Mouse (Mus musculus) cerebellum, postnatal 10 days (tissue): ENCODE results near the gene Hlcs.

Experiments used
- DNase-seq, 2 experiments: peaks; one replicate each; pipeline ENCODE4 v3.0.0; 2021; ENCODE audit warnings: mixed read lengths in 2 of 2

The Hlcs gene

GRCm38 (mm10) chr16:94327781-94328711 lies 14.7 kb upstream of the Hlcs start, which contains the start of gene Ripply3:
Gene Ripply3, plus strand, starts transcription at chr16:94328420.
- peak; percentile 45 to 49 for DNase-seq

DNA sequence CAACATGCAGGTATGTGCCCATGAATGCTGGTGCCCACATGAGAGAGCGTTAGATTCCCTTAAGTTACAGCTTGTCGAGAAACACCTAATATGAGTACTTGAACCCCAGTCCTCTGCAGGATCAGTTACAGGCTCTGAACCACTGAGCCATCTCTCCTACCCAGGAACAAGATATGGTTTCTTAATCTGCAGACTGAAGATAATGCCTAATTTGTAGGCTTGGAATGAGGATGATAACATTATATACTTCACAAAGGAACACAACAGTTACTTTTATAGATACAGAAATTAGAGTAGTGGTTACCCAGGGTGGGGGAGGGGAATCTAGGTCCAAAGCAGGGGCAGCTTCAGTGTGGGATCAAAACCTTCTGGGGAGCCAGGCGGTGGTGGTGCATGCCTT lies 12.6 kb upstream of the Hlcs start:
- DNase-seq = no peak

- no peak for DNase-seq
Observed at GRCm38 (mm10) chr16:94323681-94324080, 10.3 kb upstream of the Hlcs start.

DNA sequence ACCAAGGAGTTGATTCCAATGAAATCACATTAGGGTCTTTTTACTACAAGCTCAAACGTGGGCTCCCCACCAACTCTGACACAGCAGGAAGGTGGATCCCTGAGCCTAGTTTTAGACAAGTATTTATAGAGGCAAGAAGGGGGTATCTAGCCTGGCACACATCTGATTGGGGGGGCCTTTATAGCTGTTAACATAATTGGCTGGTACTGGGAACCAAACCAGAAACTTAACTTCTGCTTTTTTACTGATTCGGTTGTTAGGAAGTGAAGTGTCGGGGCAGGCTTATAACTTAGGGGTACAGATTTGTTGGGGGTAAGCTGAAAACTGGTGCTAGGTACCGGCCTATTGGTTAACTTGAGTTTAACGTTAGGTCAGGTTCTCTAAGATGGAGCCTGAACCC lies 6.9 kb upstream of the Hlcs start:
- no peak for DNase-seq

DNA sequence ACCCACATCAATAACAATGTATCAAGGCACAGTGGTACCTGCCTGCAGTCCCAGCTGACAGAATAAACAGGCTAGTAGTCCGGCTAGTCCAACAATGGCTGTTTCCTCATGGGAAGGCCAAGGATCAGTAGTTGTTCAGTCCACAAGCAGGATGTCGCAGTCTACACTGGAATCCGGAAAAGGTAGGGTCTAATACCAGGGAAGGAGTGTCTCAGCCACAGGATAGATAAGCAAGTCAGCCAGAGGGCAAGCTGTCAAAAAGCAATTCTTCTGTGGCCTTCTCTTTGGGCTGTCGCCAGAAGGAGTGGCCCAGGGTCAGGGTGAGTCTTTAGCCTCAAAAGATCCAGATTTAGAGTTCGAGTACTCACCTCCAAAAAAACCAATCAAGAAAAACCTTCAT lies 4.4 kb upstream of the Hlcs start:
- DNase-seq = no peak

- no peak for DNase-seq
Observed at GRCm38 (mm10) chr16:94315215-94315614, 1.8 kb upstream of the Hlcs start.

DNA sequence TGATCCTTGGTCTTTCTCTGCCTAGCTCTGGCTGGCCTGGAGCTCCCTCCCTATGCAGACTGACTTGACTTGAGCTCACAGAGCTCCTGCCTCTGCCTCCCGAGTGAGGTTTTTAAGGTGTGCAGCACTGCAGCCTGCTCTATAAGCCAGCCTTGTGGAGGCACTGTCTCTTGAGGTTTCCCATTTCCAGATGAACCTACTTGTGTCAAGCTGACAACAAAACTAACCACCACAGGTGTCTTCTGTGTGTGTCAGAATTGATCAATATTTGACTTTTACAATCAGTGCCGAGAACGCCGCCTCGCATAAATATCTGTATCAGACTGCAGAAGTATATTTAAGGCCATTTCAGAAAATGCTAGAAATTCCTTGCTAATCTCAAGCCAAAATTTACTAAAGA lies 1.3 kb upstream of the Hlcs start:
- DNase-seq = no peak

DNA sequence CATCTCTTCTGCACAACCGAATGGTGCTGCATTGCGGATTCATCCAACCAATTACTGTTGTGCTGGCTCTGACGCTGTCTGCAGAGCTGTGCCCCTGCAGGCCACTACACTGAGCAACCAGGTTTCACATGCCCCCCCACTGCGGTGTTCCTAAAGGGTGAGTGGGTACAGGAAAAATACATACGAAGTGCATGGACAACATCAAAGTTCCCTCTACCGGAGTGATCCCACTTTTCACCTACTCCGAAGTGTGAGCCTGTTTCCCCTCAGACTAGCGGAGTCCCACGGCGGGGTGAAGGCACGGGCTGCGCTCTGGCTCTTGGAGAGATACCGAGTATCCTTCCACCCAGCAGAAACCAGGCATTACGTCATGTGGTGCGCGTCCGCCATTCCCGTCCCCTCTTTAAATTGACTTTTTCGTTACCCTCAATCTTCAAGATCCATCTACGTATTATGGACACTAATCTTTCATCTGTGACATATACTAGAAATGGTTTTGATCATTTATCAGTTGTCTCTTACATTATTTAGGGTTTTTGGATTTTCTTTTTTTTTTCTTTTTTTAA lies 625 bp downstream of the Hlcs start:
- peak; percentile 92 to 93 for DNase-seq

DNA sequence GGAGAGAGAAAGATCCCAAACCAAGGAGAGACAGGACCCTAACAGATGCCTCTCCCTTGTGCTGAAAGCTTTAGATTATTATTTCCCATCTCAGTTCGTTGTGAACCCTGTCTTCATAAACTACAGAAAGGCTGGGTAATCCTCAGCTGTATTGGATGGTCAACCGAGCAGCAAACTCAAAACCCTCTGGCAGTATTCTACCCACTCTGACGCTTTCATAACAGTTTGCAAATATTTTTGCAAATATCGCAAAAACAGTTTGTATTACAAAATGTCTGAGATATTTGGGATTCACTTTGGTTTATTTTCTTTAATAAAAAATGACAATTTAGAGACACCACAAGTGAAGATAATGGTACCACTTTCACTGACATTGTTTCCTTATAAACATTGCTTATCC lies 1.4 kb downstream of the Hlcs start:
- DNase-seq = no peak

GRCm38 (mm10) chr16:94311416-94311815 lies 2.0 kb downstream of the Hlcs start:
- no peak for DNase-seq

DNA sequence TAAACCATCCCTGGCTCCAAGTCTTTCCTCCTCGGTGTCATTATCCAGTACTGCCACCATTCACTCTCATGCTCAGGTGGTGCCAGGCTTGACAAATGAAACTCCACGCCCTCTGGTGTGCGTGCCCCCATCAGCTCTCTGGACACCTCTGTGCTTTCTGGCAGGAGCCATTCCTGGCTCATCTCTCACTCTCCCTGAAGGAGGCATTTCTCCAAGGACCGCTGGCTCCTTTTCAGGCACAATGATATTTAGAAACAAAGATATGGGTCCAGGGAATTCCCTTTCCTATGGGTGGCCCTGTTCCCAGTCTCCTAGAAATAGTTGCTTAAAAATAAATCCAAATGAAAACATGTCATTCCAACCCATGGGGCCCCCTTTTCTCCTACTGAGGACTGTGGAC lies 4.3 kb downstream of the Hlcs start:
- DNase-seq = no peak

DNA sequence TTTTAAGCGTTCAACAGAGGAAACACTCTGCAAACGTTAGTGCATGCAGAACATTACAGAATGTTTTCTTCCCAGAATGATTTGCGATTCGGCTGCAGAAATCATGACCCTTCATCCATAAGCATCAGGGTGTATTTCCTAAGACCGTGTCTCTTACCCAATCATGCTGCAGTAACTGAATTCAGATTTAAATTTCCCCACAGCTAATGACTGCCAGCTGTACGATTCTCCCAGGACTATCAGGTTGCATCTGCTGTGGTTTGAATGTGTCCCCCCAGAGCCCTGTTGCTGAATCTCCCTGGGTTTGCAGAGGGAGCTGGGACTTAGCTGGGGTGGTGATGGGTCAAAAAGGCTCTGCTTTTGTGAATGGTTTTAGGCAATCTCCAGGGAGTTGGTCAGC lies 5.4 kb downstream of the Hlcs start:
- DNase-seq = no peak

GRCm38 (mm10) chr16:94307526-94307925 lies 5.8 kb downstream of the Hlcs start:
- peak; percentile 50 to 51 for DNase-seq

DNA sequence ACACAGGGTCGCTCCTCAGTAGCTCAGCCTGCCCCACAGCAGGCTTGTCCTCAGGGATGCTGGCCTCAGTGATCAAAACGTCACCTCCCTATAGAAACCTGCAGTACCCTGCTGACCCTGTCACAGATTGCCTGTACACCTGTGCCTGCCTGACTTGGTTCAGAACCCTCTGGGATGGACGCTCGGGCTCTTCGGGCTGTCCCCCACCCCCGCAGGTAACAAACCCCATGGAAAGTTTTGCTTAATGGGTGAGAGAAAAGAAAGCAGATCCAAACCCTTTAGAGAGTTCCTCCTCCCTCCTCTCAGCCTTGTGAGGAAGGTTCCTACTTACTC lies 10.2 kb downstream of the Hlcs start:
- no peak for DNase-seq

- peak; percentile 78 to 79 for DNase-seq
Observed at GRCm38 (mm10) chr16:94302274-94303202, 10.8 kb downstream of the Hlcs start.

DNA sequence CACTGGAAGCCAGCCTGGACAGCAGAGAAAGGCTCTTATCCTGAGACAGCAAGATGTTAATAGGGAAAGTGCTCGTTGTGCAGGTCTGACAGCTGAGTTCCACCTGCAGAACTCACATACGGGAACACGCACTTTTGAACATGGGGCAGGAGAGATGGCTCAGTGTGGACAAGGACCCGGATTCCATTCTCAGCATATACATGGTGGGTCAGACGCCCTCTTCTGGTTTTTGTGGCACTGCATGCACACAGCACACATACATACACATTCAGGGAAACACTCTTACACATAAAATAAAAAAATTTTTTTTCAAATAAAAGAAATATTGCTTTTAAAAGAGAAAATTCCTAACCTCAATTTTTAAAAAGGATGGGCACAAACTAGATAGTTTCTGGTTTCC lies 11.7 kb downstream of the Hlcs start:
- DNase-seq = peak in 1 of 2 experiments; percentile 41

DNA sequence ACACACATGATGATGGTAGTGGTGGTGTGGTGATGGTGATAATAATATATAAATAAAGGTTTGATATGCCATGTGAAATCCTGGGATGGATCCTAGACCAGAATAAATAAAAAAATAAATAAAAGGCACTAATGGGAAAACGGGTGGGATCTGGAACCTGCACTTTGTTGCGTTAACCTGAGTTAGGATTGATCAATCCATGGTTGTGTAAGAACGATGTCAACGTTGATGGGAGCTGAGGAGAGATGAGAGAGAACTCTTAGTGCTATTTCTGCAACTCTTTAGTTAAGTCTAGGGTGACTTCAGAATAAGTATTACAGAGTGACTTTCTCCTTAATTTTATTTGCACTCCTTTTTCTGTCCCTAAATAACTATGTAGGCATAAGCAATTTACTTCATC lies 12.2 kb downstream of the Hlcs start:
- DNase-seq = no peak

- no peak for DNase-seq
Observed at GRCm38 (mm10) chr16:94299210-94299609, 14.2 kb downstream of the Hlcs start.

DNA sequence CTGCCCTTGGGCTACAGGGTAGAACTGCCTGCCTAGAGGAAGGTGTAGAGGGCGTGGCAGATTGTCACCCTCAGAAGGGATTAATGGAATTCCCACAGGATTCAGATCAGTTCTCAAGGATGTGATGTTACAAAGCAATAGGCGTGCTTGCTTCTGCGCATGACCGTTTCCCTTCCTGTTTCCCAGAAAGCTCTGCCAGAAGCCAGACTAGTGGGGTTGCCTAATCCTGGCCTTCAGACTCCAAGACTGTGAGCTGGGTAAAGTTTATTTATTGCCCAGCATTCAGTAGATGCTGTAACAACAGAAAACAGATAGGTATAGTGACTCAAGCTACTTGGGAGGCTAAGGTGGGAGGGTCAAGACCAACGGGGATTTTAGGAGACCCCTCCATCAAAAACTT lies 15.3 kb downstream of the Hlcs start:
- DNase-seq = no peak

GRCm38 (mm10) chr16:94291141-94291540 lies 22.2 kb downstream of the Hlcs start:
- no peak for DNase-seq

- peak; percentile 92 to 94 for DNase-seq
Observed at GRCm38 (mm10) chr16:94290073-94290999, 23.0 kb downstream of the Hlcs start.
